Mouse (Mus musculus) liver, postnatal 0 days (tissue): Measurements from ENCODE around the gene Btbd9. TPM values are rescaled to one million over a fixed set of nuclear protein-coding genes. Genes with fewer than 3 reads are reported as not detected.

ENCODE experiments used
- ATAC-seq: fragments of 200-750 bp; cut with Nextera tagmentation; 2 replicates; pipeline ENCODE4 v1.8.0; 2017; ENCODE audit warnings: mild to moderate bottlenecking, moderate library complexity
- DNase-seq: peaks from one replicate; pipeline ENCODE4 v3.0.0-alpha.2; 2016
- H3K27ac ChIP-seq: fragments of 300-500 bp; sonication (generic); 2 replicates; pipeline ENCODE4 v1.5.1; 2014; ENCODE audit warnings: antibody characterized with exemption, moderate library complexity, mild to moderate bottlenecking, low read depth
- H3K27me3 ChIP-seq: fragments of 300-500 bp; sonication (generic); 2 replicates; pipeline ENCODE4 v1.6.1; 2014; ENCODE audit warnings: low read length, control low read depth, mixed read lengths; ENCODE audit not compliant: insufficient read depth
- H3K36me3 ChIP-seq: fragments of 300-500 bp; sonication (generic); replicated peaks from 2 replicates; pipeline ENCODE4 v1.6.1; 2014; ENCODE audit warnings: mild to moderate bottlenecking, control low read depth, low read length, moderate library complexity, mixed read lengths; ENCODE audit not compliant: insufficient read depth
- H3K4me1 ChIP-seq: fragments of 300-500 bp; sonication (generic); 2 replicates; pipeline ENCODE4 v1.6.1; 2014; ENCODE audit warnings: antibody characterized with exemption, mild to moderate bottlenecking, control low read depth; ENCODE audit not compliant: insufficient read depth
- H3K4me2 ChIP-seq: fragments of 300-500 bp; sonication (generic); 2 replicates; pipeline ENCODE4 v1.6.1; 2014; ENCODE audit warnings: low read depth, mild to moderate bottlenecking, low read length, moderate library complexity, mixed read lengths
- H3K4me3 ChIP-seq: fragments of 300-500 bp; sonication (generic); 2 replicates; pipeline ENCODE4 v1.5.1; 2014; ENCODE audit warnings: low read depth, low read length
- H3K9ac ChIP-seq: fragments of 300-500 bp; sonication (generic); replicated peaks from 2 replicates; pipeline ENCODE4 v1.6.1; 2014; ENCODE audit warnings: mild to moderate bottlenecking, moderate library complexity
- H3K9me3 ChIP-seq: fragments of 300-500 bp; sonication (generic); 2 replicates; pipeline ENCODE4 v1.6.1; 2016; ENCODE audit warnings: mild to moderate bottlenecking, control low read depth, low read length, mixed read lengths
- CTCF ChIP-seq: sonication (generic); IDR thresholded peaks from 2 replicates; pipeline ENCODE4 v1.5.1; 2016; ENCODE audit warnings: antibody characterized with exemption, low read depth
- EP300 ChIP-seq: IDR thresholded peaks from 2 replicates; pipeline ENCODE4 v1.6.1; 2016; ENCODE audit warnings: antibody characterized with exemption, low read depth, mild to moderate bottlenecking
- WGBS: fragments of 180-500 bp; shearing (Covaris S2); extraction: QIAGEN DNeasy Blood & Tissue Kit; methylation state at CpG from one replicate; pipeline ENCODE4 v1.1.7; 2014; ENCODE audit not compliant: insufficient replicate concordance; 5-methylcytosine and 5-hydroxymethylcytosine counted together
- polyA plus RNA-seq: library from polyadenylated mRNA; unstranded; fragments of >200 nt; fragmentation: Nextera tagmentation; extraction: Ambion mirVana; gene quantifications from 2 replicates; pipeline ENCODE4 v1.2.1, GENCODE M21; 2015

The Btbd9 gene
- polyA plus RNA-seq, 1 experiment from 2014 or later = 16.5 TPM

GRCm38 (mm10) chr17:30188031-30188981 is 388.0 kb downstream of the Btbd9 start:
- no peak for DNase-seq
- WGBS = 67% methylated on average over 20 of the region's 20 CpGs
- no peak for ATAC-seq

DNA sequence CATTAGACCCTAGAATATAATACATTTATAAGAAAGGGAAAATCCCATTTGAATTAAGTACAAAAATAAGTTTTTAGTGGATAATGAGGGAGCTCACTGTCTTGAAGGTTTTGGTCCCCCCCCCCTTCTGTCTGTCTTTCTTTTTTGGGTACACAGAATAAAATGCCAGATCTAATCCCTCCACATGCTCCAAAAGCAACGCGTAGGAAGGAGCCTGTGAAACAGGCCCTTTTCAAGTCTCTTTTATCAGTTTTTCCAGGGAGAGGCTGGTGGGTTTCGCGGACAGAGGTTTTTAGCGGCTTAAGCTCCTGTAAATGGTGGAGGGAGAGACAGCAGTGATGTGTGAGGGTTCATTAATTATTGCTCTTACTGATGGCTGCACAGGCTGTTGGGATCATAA is 388.7 kb downstream of the Btbd9 start:
- H3K9ac ChIP-seq = no peak overlapping the region
- H3K4me3 ChIP-seq = no peak overlapping the region
- no peak overlapping the region for H3K4me2 ChIP-seq
- no peaks in the 10 kb centered on the region for H3K4me1 ChIP-seq
- no peaks in the 10 kb centered on the region for H3K27me3 ChIP-seq
- no peaks in the 10 kb centered on the region for H3K9me3 ChIP-seq
- H3K36me3 ChIP-seq = peaks cover 3% of the 10 kb centered on the region
- 78% methylated on average over 5 of the region's 5 CpGs for WGBS
- TF ChIP-seq EP300 = no peak
- TF ChIP-seq CTCF = no peak
- DNase-seq (no peak), ATAC-seq (no peak)
- H3K27ac ChIP-seq = no peak overlapping the region

More at GRCm38 (mm10) chr17:30188031-30188981, 388.0 kb downstream of the Btbd9 start:
- Histone ChIP-seq H3K4me2 (no peak overlapping the region), H3K9me3 (no peaks in the 10 kb centered on the region), H3K27ac (no peak overlapping the region; the same call in 1 of the 2 replicates), H3K4me3 (no peak overlapping the region), H3K36me3 (peaks cover 10% of the 10 kb centered on the region), H3K27me3 (no peaks in the 10 kb centered on the region), H3K9ac (no peak overlapping the region), H3K4me1 (no peaks in the 10 kb centered on the region)
- TF ChIP-seq CTCF (no peak), EP300 (no peak)

DNA sequence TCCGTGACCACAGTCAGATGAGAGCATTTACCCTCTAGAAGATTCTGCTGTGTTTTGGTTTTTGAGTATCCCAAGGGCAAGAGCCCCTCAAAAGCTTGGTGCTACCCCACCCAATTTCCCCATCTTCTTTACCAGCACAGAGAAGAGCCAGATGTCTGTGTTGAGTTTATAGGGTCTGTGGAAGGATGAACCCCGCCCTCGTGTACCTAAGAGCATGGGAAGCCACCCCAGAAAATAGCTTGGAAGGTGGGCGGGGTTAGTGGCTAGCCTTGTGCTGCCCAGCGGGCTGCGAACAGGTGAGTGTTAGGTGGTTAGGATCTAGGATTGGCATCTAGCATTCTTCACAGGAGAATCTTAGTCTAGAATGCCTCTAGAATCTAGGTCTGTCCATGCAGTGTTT is 389.1 kb downstream of the Btbd9 start:
- no peak overlapping the region for H3K27ac ChIP-seq
- WGBS = 85% methylated on average over 6 of the region's 6 CpGs
- no peaks in the 10 kb centered on the region for H3K9me3 ChIP-seq
- TF ChIP-seq CTCF (no peak), EP300 (no peak)
- H3K4me3 ChIP-seq = no peak overlapping the region
- H3K27me3 ChIP-seq = no peaks in the 10 kb centered on the region
- H3K4me2 ChIP-seq = no peak overlapping the region
- H3K36me3 ChIP-seq = no peaks in the 10 kb centered on the region; the same call in 1 of the 2 replicates
- ATAC-seq = no peak
- no peak for DNase-seq
- no peak overlapping the region for H3K9ac ChIP-seq
- H3K4me1 ChIP-seq = no peaks in the 10 kb centered on the region

- no peak for DNase-seq
- TF ChIP-seq EP300 (no peak), CTCF (no peak)
- H3K4me3 ChIP-seq = no peak overlapping the region
- no peak overlapping the region for H3K9ac ChIP-seq
- 86% methylated on average over 6 of the region's 6 CpGs for WGBS
- no peak for ATAC-seq
- no peak overlapping the region for H3K4me2 ChIP-seq
- no peaks in the 10 kb centered on the region for H3K9me3 ChIP-seq
- H3K27me3 ChIP-seq = no peaks in the 10 kb centered on the region
- no peaks in the 10 kb centered on the region for H3K4me1 ChIP-seq
- H3K36me3 ChIP-seq = no peaks in the 10 kb centered on the region; the same call in 1 of the 2 replicates
- H3K27ac ChIP-seq = no peak overlapping the region
Observed at GRCm38 (mm10) chr17:30183561-30183960, 392.7 kb downstream of the Btbd9 start.

DNA sequence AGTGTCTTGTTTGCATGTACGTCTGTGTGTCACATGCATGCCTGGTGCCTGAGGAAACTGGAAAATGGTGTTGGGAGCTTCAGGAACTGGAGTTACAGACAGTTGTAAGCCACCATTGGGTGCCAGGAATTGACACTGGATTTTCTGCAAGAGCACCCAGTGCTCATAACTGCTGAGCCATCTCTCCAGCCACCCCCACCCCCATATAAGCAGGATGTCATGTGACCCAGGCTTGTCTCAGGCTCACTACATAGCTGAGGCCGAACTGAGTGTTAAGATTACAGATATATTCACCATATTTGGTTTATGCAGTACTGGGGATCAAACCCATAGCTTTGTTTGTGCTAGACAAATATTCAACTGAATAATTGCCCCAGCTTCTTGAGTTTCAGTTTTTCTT is 394.2 kb downstream of the Btbd9 start:
- 49% methylated on average over 2 of the region's 2 CpGs for WGBS
- TF ChIP-seq EP300 (no peak), CTCF (no peak)

GRCm38 (mm10) chr17:30181554-30181953 is 394.7 kb downstream of the Btbd9 start:
- TF ChIP-seq EP300 = no peak
- no peak for TF ChIP-seq CTCF
- DNase-seq (no peak), ATAC-seq (no peak)
- Histone ChIP-seq H3K4me1 (0 out of 2 replicates have a peak, but pooled peaks cover 2% of the 10 kb centered on the region), H3K9ac (no peak overlapping the region), H3K9me3 (no peaks in the 10 kb centered on the region), H3K4me3 (no peak overlapping the region), H3K36me3 (peaks cover 2% of the 10 kb centered on the region; the same call in 1 of the 2 replicates), H3K27me3 (no peaks in the 10 kb centered on the region), H3K4me2 (no peak overlapping the region), H3K27ac (no peak overlapping the region)
- WGBS = 36% methylated on average over 4 of the region's 4 CpGs

More for the DNA sequence above, 394.2 kb downstream of the Btbd9 start:
- peaks cover 2% of the 10 kb centered on the region; the same call in 1 of the 2 replicates for H3K36me3 ChIP-seq
- H3K4me1 ChIP-seq = 0 out of 2 replicates have a peak, but pooled peaks cover 2% of the 10 kb centered on the region
- no peak overlapping the region for H3K4me3 ChIP-seq
- H3K27me3 ChIP-seq = no peaks in the 10 kb centered on the region
- no peak for DNase-seq
- no peaks in the 10 kb centered on the region for H3K9me3 ChIP-seq
- H3K9ac ChIP-seq = no peak overlapping the region
- no peak overlapping the region for H3K4me2 ChIP-seq
- no peak overlapping the region for H3K27ac ChIP-seq
- ATAC-seq = no peak
